Mouse (Mus musculus): ENCODE data around the gene Pradc1. TPM values are rescaled to one million over a fixed set of nuclear protein-coding genes. Genes with fewer than 3 reads are reported as not detected.

Pradc1 gene
- total RNA-seq, 2 experiments from 2014 or later: 25.3 to 26.0 TPM

DNA sequence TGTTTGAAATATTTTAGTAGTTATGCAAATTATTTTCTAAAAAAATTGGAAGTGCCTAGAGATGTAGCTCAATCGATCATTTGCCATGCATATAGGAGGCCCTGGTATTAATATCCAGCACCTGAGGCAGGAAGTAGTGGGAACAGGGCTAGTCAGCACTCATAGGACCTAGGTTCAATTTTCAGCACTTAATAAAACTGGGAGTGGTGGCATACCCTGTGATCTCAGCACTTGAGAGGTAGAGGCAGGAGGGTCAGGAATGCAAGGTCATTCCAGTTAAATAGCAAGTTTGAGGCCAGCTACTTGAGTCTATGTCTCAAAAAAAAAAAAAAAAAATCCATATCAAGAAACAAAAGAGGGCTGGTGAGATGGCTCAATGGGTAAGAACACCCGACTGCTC, 32.6 kb downstream of the Pradc1 start:
- intact Hi-C loops (cut with DNase I): no loop called here
- no peak overlapping the region for H3K27ac ChIP-seq
- no peak overlapping the region for H3K4me3 ChIP-seq
- DNase-seq (ENCODE audit: extremely low spot score in 1 of 2, low spot score in 2 of 2): no peak
- no peak for TF ChIP-seq CTCF (IDR thresholded peaks at IDR 0.05)

DNA sequence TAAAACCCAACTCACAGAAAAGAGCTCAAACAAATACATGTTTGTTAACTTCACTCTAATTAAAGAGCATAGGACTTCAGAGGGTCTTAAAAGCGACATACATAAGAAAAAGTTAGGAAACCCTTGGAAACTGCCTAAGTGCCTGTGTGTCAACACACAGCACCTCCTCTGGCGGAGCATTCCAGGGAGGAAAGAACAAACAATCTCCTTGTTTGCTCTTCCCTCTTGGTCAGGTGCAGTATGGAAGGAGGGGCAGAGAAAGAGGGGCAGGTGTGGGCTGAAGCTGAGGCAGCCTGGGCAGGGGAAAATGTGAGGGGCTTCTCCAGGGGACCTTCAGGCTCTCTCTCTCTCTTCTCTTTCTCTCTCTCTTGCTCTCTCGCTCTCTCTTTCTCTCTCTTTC, 35.9 kb downstream of the Pradc1 start:
- intact Hi-C loops (cut with DNase I): no loop called here
- Histone ChIP-seq H3K27ac (no peak overlapping the region), H3K4me3 (no peak overlapping the region)
- TF ChIP-seq CTCF (IDR thresholded peaks at IDR 0.05): no peak
- DNase-seq (ENCODE audit: extremely low spot score in 1 of 2, low spot score in 2 of 2): no peak

DNA sequence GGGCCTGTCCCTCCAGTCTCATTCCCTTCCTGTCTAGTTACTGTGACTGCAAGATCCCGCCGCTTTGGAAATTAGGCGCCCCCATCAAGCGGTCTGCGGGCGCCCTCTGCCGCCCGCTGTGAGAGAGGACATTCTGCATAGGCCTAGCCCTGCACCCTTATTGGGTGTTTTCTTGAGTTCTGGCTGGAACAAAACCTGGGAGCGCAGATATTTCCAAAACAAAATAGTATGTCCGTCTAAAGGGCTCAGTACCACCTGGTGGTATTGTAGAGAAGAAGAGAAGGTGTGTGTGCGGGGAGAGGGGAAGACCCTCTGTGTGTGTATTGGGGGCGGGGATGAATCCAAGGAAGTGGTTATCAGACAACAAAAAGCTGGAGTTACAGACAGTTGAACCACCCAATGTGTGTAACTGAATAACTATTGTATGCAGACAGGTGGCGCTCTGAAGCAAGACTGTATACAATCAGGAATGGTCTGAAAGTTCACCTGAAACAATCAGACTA, 40.9 kb downstream of the Pradc1 start:
- peak; percentile 47 to 54 for DNase-seq (ENCODE audit: extremely low spot score in 1 of 2, low spot score in 2 of 2)
- Histone ChIP-seq H3K4me3 (no peak overlapping the region), H3K27ac (no peak overlapping the region)
- intact Hi-C loops (cut with DNase I): loop anchor here (1.0 kb wide), 1 partner anchor 257 kb away; no protein-coding TSS in a partner anchor
- TF ChIP-seq CTCF (IDR thresholded peaks at IDR 0.05): peak; percentile 80

DNA sequence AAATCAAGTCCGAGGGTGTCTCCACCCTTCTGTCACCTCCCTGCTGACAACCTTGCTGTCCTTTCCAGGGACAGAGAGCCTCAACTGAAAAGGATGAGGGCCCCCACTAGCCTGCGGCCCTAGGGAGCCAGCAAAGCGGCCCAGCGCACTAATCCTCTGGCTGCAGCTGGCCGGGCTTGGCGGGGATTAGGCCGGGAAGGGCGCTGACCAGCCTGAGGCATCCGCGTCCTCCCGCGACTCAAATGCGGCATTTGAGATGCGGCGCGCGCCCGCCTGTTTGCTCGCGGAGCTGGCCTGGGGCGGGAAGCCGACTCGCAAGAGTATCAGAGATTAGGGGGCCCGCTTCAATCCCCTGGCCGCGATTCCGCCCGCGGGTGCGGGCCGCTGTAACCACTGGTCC, 42.8 kb downstream of the Pradc1 start:
- DNase-seq (ENCODE audit: extremely low spot score in 1 of 2, low spot score in 2 of 2): no peak
- Histone ChIP-seq H3K27ac (no peak overlapping the region), H3K4me3 (peak overlapping the region; percentile 21; the same call in 1 of the 2 replicates)
- intact Hi-C loops (cut with DNase I): no loop called here
- no peak for TF ChIP-seq CTCF (IDR thresholded peaks at IDR 0.05)

DNA sequence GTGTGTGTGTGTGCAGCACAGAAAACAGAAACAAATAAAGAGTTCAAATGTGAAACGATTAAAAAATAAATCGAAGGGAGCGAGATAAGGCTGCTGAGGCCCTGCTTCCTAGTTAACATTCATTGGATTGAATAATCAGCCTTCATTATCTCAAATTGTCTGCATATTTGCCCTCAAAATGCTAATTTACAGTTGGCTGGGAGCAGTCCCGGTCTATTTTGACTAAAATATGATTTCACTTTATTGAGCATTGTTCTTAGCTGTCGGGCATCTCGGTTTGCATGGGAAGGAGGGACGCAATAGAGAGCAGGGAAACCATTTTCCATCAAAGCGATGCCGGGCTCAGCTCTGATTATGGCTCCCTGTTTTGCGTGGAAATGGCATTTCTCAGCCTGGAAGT, 48.7 kb downstream of the Pradc1 start:
- Histone ChIP-seq H3K4me3 (no peak overlapping the region), H3K27ac (no peak overlapping the region)
- TF ChIP-seq CTCF (IDR thresholded peaks at IDR 0.05): no peak
- intact Hi-C loops (cut with DNase I): no loop called here
- no peak for DNase-seq (ENCODE audit: extremely low spot score in 1 of 2, low spot score in 2 of 2)

DNA sequence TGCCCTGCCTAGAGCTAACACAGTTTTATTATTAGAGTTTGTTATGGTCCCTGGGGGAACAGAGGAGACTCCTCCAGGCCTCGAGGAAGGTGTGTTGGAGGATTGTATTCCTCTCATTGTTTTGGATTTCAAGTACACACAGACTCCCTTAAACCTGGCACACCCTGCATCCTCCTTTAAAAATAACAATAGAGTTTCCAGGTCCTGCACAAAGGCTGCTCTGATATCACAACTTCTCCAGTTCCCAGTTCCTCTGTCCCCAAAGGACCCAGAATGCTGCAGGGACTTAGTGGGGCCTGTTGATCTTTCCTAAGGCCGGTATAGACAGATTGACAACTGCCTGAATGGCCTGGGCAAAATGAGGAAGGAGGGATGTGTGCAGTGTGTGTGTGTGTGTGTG, 49.2 kb downstream of the Pradc1 start:
- Histone ChIP-seq H3K4me3 (no peak overlapping the region), H3K27ac (peak overlapping the region; percentile 19; the same call in 1 of the 2 replicates)
- no peak for DNase-seq (ENCODE audit: extremely low spot score in 1 of 2, low spot score in 2 of 2)
- intact Hi-C loops (cut with DNase I): no loop called here
- TF ChIP-seq CTCF (IDR thresholded peaks at IDR 0.05): no peak

DNA sequence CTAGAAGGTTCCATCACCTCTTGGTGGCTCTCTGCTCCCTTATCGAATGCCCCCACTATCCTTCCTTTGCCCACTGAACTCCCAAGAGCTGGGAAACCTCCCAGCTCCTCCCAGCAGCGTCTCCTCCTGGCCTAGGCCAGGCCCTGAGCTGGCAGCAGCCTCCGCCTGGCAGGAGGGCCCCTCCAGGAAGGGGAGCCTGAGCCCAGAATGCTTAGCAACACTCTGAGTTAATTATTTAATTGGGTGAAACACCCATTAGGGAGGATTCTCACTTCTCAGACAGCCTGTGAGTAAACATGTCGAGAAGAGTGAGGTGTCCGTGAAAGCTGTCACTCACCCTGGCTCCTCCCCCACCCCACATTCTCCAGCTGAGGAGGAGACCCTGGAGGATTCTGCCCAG, 52.1 kb downstream of the Pradc1 start:
- H3K27ac ChIP-seq: no peak overlapping the region
- H3K4me3 ChIP-seq: no peak overlapping the region
- intact Hi-C loops (cut with DNase I): no loop called here
- no peak for DNase-seq (ENCODE audit: extremely low spot score in 1 of 2, low spot score in 2 of 2)
- no peak for TF ChIP-seq CTCF (IDR thresholded peaks at IDR 0.05)

DNA sequence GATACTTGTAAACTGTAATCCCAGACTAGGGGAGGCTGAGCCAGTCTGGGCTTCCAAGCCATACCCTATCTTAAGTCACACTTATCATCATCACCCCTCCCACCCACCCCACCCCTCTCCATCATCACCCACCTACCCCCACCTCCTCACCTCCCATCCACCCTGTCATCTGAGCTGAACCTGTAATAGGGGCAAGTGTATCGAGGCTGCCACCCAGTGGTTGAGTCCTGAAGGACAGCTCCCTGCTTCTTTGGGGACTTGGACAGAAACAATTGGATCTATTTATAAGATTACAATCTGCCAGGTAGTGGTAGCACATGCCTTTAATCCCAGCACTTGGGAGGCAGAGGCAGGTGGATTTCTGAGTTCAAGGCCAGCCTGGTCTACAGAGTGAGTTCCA, 54.6 kb downstream of the Pradc1 start:
- no peak overlapping the region for H3K4me3 ChIP-seq
- no peak overlapping the region for H3K27ac ChIP-seq
- peak; percentile 41 to 53 for DNase-seq (ENCODE audit: extremely low spot score in 1 of 2, low spot score in 2 of 2)
- TF ChIP-seq CTCF (IDR thresholded peaks at IDR 0.05): peak; percentile 61
- intact Hi-C loops (cut with DNase I): no loop called here

Other genes starting within 250 kb of the Pradc1 start
- gene Sfxn5, start 118.5 kb downstream of the Pradc1 start, total RNA-seq (2021): 100 to 1,000 TPM; 161 to 173 TPM
- gene Rab11fip5, start 77.3 kb downstream of the Pradc1 start, total RNA-seq (2021): 10 to 100 TPM; 74.5 to 78.6 TPM
- gene Noto, start 28.1 kb downstream of the Pradc1 start, total RNA-seq (2021): not detected
- gene Smyd5, start 20.0 kb downstream of the Pradc1 start, total RNA-seq (2021): 10 to 100 TPM; 48.8 to 52.7 TPM
- gene Cct7, start 456 bp downstream of the Pradc1 start, total RNA-seq (2021): 100 to 1,000 TPM; 200 to 226 TPM
- gene Fbxo41, start 51.0 kb upstream of the Pradc1 start, total RNA-seq (2021): 100 to 1,000 TPM; 101 to 102 TPM
- 10 to 100 TPM; 43.7 to 95.7 TPM for gene Egr4, start 61.6 kb upstream of the Pradc1 start, total RNA-seq (2021)
- 10 to 100 TPM in 1 of 2 experiments, 1 to 10 TPM in 1; 9.5 to 10.4 TPM for gene Alms1, start 135.6 kb upstream of the Pradc1 start, total RNA-seq (2021)

Measured in left cerebral cortex, adult 2 months (tissue).